Mouse (Mus musculus) megakaryocyte, embryonic 14.5 days (primary cell): ENCODE data around the gene Zg16.

ENCODE experiments used
- FLI1 ChIP-seq: IDR thresholded peaks from 2 replicates; pipeline ENCODE4 v1.6.1; 2012; ENCODE audit warnings: low read length, inconsistent platforms, mixed read lengths
- GATA1 ChIP-seq: IDR thresholded peaks from 3 replicates; pipeline ENCODE4 v1.6.1; 2012; ENCODE audit warnings: mixed read lengths, low read length, inconsistent platforms, borderline replicate concordance

GRCm38 (mm10) chr7:127020491-127020890 is 66.6 kb downstream of the Zg16 start:
- TF ChIP-seq GATA1 (no peak), FLI1 (no peak)
